Mouse (Mus musculus): ENCODE measurements around the gene Gstcd. TPM values are rescaled to one million over a fixed set of nuclear protein-coding genes. Genes with fewer than 3 reads are reported as not detected.
A peak's percentile ranks its signal among the peaks of the same experiment; 100 is the strongest.

The Gstcd gene
- total RNA-seq (2021): 1 to 10 TPM; 2.7 to 3.7 TPM
- long read RNA-seq, experiment 1, partial matches to known transcripts: 1 of 2 reads
- long read RNA-seq, experiment 1, other reads (novel, unspliced or antisense): 0 of 2 reads
- long read RNA-seq, experiment 2: 0 reads

- DNase-seq: peak; percentile 92 to 94
Observed at GRCm38 (mm10) chr3:133091664-133092273, at the start of gene Gstcd, which contains the start of gene Ints12. TSS of gene Gstcd (minus strand) at chr3:133092033. TSS of gene Ints12 (plus strand) at chr3:133091840.

- no peak for DNase-seq
Observed at GRCm38 (mm10) chr3:133132611-133133010, 40.8 kb upstream of the Gstcd start.

DNA sequence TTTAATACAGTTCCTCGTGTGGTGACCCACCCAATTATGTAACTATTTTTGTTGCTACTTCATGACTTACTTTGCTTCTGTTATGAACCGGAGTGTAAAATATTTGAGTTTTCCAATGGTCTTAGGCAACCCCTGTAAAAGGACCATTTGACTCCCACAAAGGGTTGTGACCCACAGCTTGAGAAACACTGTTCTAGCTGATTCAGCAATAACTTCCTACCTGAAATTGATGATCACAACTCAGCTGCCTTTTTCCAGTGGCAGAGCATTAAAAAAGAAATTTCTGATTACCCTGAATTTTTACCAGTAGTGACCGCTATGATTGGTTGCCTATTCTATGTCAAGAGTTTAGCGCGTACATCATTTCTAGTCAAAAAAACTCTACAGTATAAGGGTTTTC lies 39.5 kb upstream of the Gstcd start:
- no peak for DNase-seq

GRCm38 (mm10) chr3:133113281-133113680 lies 21.4 kb upstream of the Gstcd start:
- DNase-seq: no peak

- DNase-seq: peak in 1 of 2 experiments; percentile 24
Observed at GRCm38 (mm10) chr3:133111741-133112140, 19.9 kb upstream of the Gstcd start.

GRCm38 (mm10) chr3:133109844-133110243 lies 18.0 kb upstream of the Gstcd start:
- DNase-seq: no peak

DNA sequence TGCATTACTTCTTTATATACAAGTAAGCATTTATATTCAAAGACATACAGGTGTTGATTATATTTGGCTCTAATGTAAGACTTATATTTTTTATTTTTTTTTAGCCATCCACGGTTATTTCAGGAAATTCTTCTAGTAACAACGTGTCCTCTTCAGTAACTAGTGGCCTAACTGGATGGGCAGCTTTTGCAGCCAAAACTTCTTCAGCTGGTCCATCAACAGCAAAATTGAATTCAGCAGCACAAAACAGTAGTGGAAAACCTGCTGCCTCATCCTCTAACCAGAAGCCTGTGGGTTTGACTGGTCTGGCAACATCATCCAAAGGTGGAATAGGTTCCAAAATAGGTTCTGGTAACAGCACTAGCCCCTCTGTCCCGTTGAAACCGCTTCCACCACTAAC lies 16.9 kb upstream of the Gstcd start:
- DNase-seq: no peak

- no peak for DNase-seq
Observed at GRCm38 (mm10) chr3:133104436-133104835, 12.6 kb upstream of the Gstcd start.

GRCm38 (mm10) chr3:133103768-133104167 lies 11.9 kb upstream of the Gstcd start:
- DNase-seq: no peak

DNA sequence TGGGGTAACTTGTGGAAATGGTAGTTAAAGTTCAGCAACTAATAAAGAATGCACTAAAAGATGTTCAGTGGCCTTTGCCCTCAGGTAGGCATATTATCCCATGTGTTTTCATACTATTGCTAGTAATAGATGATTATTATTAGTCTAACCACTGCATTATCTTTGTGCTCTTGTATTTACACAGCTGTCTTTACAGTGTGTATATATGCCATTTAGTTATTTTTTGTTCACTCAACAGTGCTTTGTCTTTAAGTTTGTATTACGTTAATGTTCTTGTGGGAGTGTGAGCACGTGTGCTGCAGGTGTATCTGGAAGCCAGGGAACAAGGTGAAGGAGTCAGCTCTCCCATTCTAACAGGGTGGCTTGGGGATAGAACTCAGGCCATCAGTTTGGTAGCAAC lies 7.1 kb upstream of the Gstcd start:
- DNase-seq: no peak

DNA sequence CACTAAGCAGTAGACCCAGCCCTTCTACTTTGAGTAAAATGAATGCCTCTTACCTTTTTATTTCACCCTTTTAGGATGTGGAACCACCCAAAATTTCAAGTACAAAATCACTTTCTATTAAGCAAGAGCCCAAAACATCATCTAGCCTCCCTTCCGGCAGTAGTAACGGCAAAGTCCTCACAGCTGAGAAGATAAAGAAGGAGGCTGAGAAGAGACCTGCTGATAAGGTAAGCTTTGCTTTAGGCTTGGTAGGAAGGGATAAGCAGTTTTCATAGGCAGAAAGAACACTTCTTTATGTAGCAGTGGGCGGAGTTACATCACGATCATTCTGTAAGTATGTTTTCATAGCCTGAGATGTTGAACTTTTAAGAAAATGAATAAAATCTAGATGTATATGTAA lies 6.5 kb upstream of the Gstcd start:
- no peak for DNase-seq

GRCm38 (mm10) chr3:133097936-133098335 lies 6.1 kb upstream of the Gstcd start:
- DNase-seq: no peak

DNA sequence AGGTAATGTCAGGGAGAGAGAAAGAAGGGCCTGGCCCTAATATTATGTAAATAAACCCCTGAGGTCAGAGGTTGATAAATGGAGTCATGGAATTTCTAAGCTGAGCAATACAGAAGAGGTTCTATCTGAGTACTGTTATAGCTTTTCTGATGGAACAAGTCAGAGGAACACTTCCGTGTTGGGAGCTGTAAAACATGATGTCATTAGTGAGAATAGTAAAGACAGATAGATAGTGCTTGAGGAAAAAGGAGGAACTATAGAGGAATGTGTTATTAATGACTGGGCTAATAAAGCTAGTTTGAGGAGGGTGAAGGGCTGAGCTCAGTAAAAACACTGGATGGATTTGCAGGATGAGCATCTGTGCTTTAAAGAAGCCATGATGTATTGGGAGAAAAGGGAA lies 2.5 kb upstream of the Gstcd start:
- DNase-seq: no peak

- DNase-seq: no peak
Observed at GRCm38 (mm10) chr3:133092936-133093335, 1.1 kb upstream of the Gstcd start.

DNA sequence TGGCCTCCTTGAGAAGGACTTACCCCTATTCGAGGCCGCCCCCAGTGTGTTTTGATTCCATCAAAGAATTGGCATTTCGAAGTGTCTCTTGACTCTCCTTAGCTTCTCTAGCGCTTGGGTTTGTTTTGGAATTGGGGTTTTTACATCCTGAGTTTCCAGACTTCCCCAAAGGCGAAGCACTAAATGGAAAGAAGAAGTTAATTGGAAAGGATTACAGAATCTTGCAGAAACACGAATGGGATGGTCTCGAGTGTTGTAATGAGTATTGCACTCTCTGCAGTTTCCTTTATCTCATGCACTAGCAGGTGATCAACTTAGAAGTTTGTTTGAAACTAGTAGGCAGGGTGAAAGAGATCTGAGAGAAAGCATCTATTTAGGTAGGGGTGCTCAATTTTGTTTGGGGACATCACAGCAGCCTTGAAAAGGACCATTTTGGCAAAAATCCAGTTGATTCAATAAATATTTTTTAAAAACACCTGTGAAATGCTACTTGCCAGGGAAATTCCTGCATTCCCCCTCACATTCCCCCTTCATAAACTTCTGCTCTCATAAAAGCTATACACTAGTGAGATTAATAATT lies 531 bp upstream of the Gstcd start:
- no peak for DNase-seq

DNA sequence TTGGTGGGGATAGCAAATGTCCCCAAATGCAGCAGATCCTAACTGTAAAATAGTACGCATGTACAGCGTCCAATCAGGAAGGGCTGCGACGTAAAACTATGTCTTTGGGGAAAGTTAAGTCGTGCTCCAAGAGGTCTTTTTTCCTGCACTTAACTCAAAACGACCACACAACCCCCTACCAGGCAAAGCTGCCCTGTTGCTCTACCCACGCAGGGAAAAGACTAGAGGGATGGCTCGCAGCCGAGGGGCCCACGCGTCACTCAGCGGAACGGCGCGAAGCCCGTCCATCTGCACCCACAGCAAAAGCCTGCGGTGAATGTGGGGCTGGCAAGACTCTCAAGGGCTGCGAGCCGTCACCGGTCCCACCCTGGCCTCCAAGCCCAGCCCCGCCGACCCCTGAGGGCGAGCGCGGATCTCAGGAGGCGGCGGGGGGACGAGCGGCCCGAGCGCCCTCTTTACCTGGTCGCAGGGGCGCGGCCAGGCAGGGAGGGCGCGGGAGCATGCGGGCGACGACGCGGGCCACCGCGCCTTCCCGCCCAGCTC lies 641 bp downstream of the Gstcd start:
- DNase-seq: no peak

GRCm38 (mm10) chr3:133090247-133091120 lies 1.3 kb downstream of the Gstcd start:
- DNase-seq: no peak

- DNase-seq: peak in 1 of 2 experiments; percentile 45
Observed at GRCm38 (mm10) chr3:133085858-133086257, 6.0 kb downstream of the Gstcd start.

DNA sequence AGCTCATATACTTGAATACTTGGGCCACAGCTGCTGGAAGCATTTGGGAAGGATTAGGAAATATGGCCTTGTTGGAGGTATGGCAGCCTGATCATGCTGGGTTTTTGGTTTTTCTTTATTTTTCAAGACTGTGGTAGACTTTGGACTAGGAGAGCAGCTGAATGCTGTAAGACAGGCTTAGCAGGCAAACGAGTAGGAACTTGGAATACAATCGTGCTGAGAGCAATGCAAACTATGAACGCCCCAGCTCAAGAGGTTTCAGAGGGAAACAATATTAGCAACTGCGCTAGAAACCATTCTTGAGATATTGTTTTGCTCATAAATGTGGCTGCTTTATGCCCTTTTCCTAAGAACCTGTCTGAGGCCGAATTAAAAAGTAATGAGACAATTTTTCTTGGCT lies 9.1 kb downstream of the Gstcd start:
- no peak for DNase-seq

DNA sequence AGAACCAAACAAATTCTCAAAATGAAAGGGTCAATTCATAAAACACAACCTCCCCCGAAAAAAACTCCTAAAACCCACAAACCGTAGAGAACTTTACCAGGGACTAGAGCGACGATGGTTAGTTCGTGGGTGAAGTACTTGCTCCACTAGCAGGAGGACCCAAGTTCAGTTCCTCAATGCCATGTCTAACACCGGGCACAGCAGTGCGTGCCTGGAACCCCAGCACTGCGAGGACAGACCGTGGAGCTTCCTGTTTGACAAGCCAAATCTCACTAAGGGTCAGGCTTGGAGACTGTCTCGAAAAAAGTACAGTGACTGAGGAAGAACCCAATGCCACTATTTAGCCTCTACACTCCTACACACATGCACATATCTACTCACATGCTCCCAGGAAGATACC lies 16.3 kb downstream of the Gstcd start:
- no peak for DNase-seq

- no peak for DNase-seq
Observed at GRCm38 (mm10) chr3:133052068-133052467, 39.8 kb downstream of the Gstcd start.

DNA sequence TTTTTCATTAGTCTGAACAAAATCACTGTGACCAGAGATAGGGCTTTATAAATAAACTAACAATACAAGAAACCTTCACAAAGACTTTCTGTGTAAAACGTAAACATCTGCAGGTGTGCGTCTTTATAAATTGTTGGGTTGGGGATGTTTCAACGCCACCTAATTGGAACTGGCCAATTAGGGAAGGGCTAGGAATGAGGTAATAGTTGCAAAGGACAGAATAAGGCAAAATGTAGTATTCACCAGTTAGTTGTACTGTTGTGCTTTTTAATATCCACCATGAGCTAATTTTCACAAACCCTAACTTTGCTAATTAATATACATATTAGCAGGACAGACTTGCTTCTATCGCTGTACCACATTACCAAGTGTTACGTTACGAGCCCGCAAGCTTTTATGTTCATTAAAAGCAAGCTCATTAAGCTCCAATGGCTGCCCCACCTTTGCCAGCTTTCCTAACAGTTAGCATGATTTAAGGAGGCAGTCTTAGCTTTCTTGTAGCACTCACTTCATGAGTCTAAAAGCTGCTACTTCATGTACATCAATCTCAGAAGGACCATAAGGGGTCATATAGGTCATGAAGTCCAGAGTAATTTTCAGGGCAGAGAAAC lies 58.6 kb downstream of the Gstcd start:
- DNase-seq: no peak
